Mouse (Mus musculus) midbrain, embryonic 13.5 days (tissue): ENCODE results near the gene Stam2. TPM values are rescaled to one million over a fixed set of nuclear protein-coding genes. Genes with fewer than 3 reads are reported as not detected.
A peak's percentile ranks its signal among the peaks of the same experiment; 100 is the strongest.

Source experiments
- ATAC-seq: fragments of 200-750 bp; cut with Nextera tagmentation; 2 replicates; pipeline ENCODE4 v1.8.0; 2017; ENCODE audit warnings: mild to moderate bottlenecking, moderate TSS enrichment, moderate library complexity
- H3K27ac ChIP-seq: fragments of 300-500 bp; sonication (generic); 2 replicates; pipeline ENCODE4 v1.5.1; 2015; ENCODE audit warnings: inconsistent platforms, mild to moderate bottlenecking, moderate library complexity
- H3K27me3 ChIP-seq: fragments of 300-500 bp; sonication (generic); 2 replicates; pipeline ENCODE4 v1.6.1; 2015; ENCODE audit warnings: mild to moderate bottlenecking, inconsistent platforms
- H3K36me3 ChIP-seq: fragments of 300-500 bp; sonication (generic); 2 replicates; pipeline ENCODE4 v1.6.1; 2015; ENCODE audit warnings: mild to moderate bottlenecking, inconsistent platforms
- H3K4me1 ChIP-seq: fragments of 300-500 bp; sonication (generic); replicated peaks from 2 replicates; pipeline ENCODE4 v1.6.1; 2015; ENCODE audit warnings: inconsistent platforms
- H3K4me2 ChIP-seq: fragments of 300-500 bp; sonication (generic); replicated peaks from 2 replicates; pipeline ENCODE4 v1.6.1; 2015; ENCODE audit warnings: moderate library complexity, mild to moderate bottlenecking, inconsistent platforms
- H3K4me3 ChIP-seq: fragments of 300-500 bp; sonication (generic); replicated peaks from 2 replicates; pipeline ENCODE4 v1.5.1; 2015; ENCODE audit warnings: mild to moderate bottlenecking, inconsistent platforms
- H3K9ac ChIP-seq: fragments of 300-500 bp; sonication (generic); replicated peaks from 2 replicates; pipeline ENCODE4 v1.6.1; 2015; ENCODE audit warnings: mild to moderate bottlenecking, inconsistent platforms
- H3K9me3 ChIP-seq: fragments of 300-500 bp; sonication (generic); 2 replicates; pipeline ENCODE4 v1.6.1; 2016; ENCODE audit warnings: mild to moderate bottlenecking, inconsistent platforms
- WGBS: fragments of 180-500 bp; shearing (Covaris S2); methylation state at CpG from one replicate; pipeline ENCODE4 v1.1.7; 2015; 5-methylcytosine and 5-hydroxymethylcytosine counted together
- polyA plus RNA-seq: library from polyadenylated mRNA; unstranded; fragments of >200 nt; fragmentation: Nextera tagmentation; extraction: Ambion mirVana; gene quantifications from 2 replicates; pipeline ENCODE4 v1.2.1, GENCODE M21; 2015

The Stam2 gene
- polyA plus RNA-seq: 40.4 and 42.2 TPM in 2 replicates

GRCm38 (mm10) chr2:52742256-52743158 is at the start of gene Stam2:
Stam2 (minus strand) TSS chr2:52742281.
- H3K36me3 ChIP-seq: 0 out of 2 replicates have a peak, but pooled peaks cover 8% of the 10 kb centered on the region
- H3K4me3 ChIP-seq: peak within 1 kb of the TSS; percentile 79
- H3K4me2 ChIP-seq: peak within 1 kb of the TSS; percentile 68
- ATAC-seq: peak; percentile 95
- H3K27me3 ChIP-seq: no peaks in the 10 kb centered on the region
- H3K9me3 ChIP-seq: no peaks in the 10 kb centered on the region
- 9% methylated on average over 54 of the region's 54 CpGs for WGBS
- H3K9ac ChIP-seq: peak within 1 kb of the TSS; percentile 80
- H3K27ac ChIP-seq: peak within 1 kb of the TSS; percentile 95
- H3K4me1 ChIP-seq: peaks cover 12% of the 10 kb centered on the region

- H3K4me3 ChIP-seq: no peak overlapping the region
- 58% methylated on average over 3 of the region's 3 CpGs for WGBS
Measured at GRCm38 (mm10) chr2:52785106-52785721, 43.1 kb upstream of the Stam2 start.

GRCm38 (mm10) chr2:52779987-52780386 is 37.9 kb upstream of the Stam2 start:
- Histone ChIP-seq H3K27ac (no peak overlapping the region), H3K4me3 (no peak overlapping the region), H3K27me3 (no peaks in the 10 kb centered on the region), H3K36me3 (no peaks in the 10 kb centered on the region), H3K4me2 (no peak overlapping the region), H3K4me1 (peaks cover 2% of the 10 kb centered on the region; the same call in 1 of the 2 replicates), H3K9me3 (no peaks in the 10 kb centered on the region), H3K9ac (no peak overlapping the region)
- ATAC-seq: no peak
- 90% methylated on average over 10 of the region's 10 CpGs for WGBS

More at GRCm38 (mm10) chr2:52785106-52785721, 43.1 kb upstream of the Stam2 start:
- Histone ChIP-seq H3K4me1 (peaks cover 6% of the 10 kb centered on the region), H3K4me2 (no peak overlapping the region), H3K9ac (no peak overlapping the region), H3K27me3 (no peaks in the 10 kb centered on the region), H3K27ac (no peak overlapping the region), H3K36me3 (no peaks in the 10 kb centered on the region), H3K9me3 (no peaks in the 10 kb centered on the region)
- peak; percentile 14; the same call in 1 of the 2 replicates for ATAC-seq

- no peaks in the 10 kb centered on the region for H3K9me3 ChIP-seq
- WGBS: 87% methylated on average over 9 of the region's 9 CpGs
- ATAC-seq: no peak
- no peaks in the 10 kb centered on the region for H3K4me1 ChIP-seq
- H3K36me3 ChIP-seq: no peaks in the 10 kb centered on the region
- no peak overlapping the region for H3K9ac ChIP-seq
- no peak overlapping the region for H3K27ac ChIP-seq
- H3K27me3 ChIP-seq: no peaks in the 10 kb centered on the region
- no peak overlapping the region for H3K4me2 ChIP-seq
- no peak overlapping the region for H3K4me3 ChIP-seq
Measured at GRCm38 (mm10) chr2:52779381-52779780, 37.3 kb upstream of the Stam2 start.

- H3K4me2 ChIP-seq: no peak overlapping the region
- WGBS: 67% methylated on average over 2 of the region's 2 CpGs
- H3K4me1 ChIP-seq: peaks cover 2% of the 10 kb centered on the region; the same call in 1 of the 2 replicates
- H3K4me3 ChIP-seq: no peak overlapping the region
- ATAC-seq: 0 out of 2 replicates have a peak, but pooled peaks have one; percentile 50
- H3K9me3 ChIP-seq: no peaks in the 10 kb centered on the region
- H3K36me3 ChIP-seq: no peaks in the 10 kb centered on the region
- H3K27ac ChIP-seq: no peak overlapping the region
- H3K27me3 ChIP-seq: no peaks in the 10 kb centered on the region
- no peak overlapping the region for H3K9ac ChIP-seq
Measured at GRCm38 (mm10) chr2:52777839-52778238, 35.8 kb upstream of the Stam2 start.

- Histone ChIP-seq H3K36me3 (no peaks in the 10 kb centered on the region), H3K4me1 (peaks cover 4% of the 10 kb centered on the region; the same call in 1 of the 2 replicates), H3K27me3 (no peaks in the 10 kb centered on the region), H3K9me3 (no peaks in the 10 kb centered on the region), H3K27ac (no peak overlapping the region), H3K9ac (no peak overlapping the region), H3K4me3 (no peak overlapping the region), H3K4me2 (no peak overlapping the region)
- ATAC-seq: no peak
- WGBS: 38% methylated on average over 1 of the region's 1 CpGs
Measured at GRCm38 (mm10) chr2:52774373-52774772, 32.3 kb upstream of the Stam2 start.

- H3K4me1 ChIP-seq: peaks cover 4% of the 10 kb centered on the region; the same call in 1 of the 2 replicates
- 0 out of 2 replicates have a peak, but pooled peaks have one; percentile 67 for ATAC-seq
- H3K9me3 ChIP-seq: no peaks in the 10 kb centered on the region
- H3K27ac ChIP-seq: no peak overlapping the region
- 15% methylated on average over 5 of the region's 5 CpGs for WGBS
- H3K27me3 ChIP-seq: no peaks in the 10 kb centered on the region
- no peaks in the 10 kb centered on the region for H3K36me3 ChIP-seq
- H3K4me3 ChIP-seq: no peak overlapping the region
- H3K9ac ChIP-seq: no peak overlapping the region
- H3K4me2 ChIP-seq: no peak overlapping the region
Measured at GRCm38 (mm10) chr2:52772774-52773393, 30.8 kb upstream of the Stam2 start.

GRCm38 (mm10) chr2:52765130-52765529 is 23.0 kb upstream of the Stam2 start:
- H3K4me2 ChIP-seq: no peak overlapping the region
- ATAC-seq: no peak
- 95% methylated on average over 6 of the region's 6 CpGs for WGBS
- no peaks in the 10 kb centered on the region for H3K27me3 ChIP-seq
- no peak overlapping the region for H3K9ac ChIP-seq
- no peaks in the 10 kb centered on the region for H3K9me3 ChIP-seq
- H3K4me3 ChIP-seq: no peak overlapping the region
- no peaks in the 10 kb centered on the region for H3K4me1 ChIP-seq
- H3K36me3 ChIP-seq: no peaks in the 10 kb centered on the region
- H3K27ac ChIP-seq: no peak overlapping the region

- Histone ChIP-seq H3K9me3 (no peaks in the 10 kb centered on the region), H3K4me1 (no peaks in the 10 kb centered on the region), H3K4me3 (no peak overlapping the region), H3K9ac (no peak overlapping the region), H3K4me2 (no peak overlapping the region), H3K27ac (no peak overlapping the region), H3K36me3 (no peaks in the 10 kb centered on the region), H3K27me3 (no peaks in the 10 kb centered on the region)
- ATAC-seq: no peak
- 85% methylated on average over 14 of the region's 14 CpGs for WGBS
Measured at GRCm38 (mm10) chr2:52763891-52764290, 21.8 kb upstream of the Stam2 start.

- Histone ChIP-seq H3K4me3 (no peak overlapping the region), H3K9ac (no peak overlapping the region)
Measured at GRCm38 (mm10) chr2:52763040-52763736, 21.1 kb upstream of the Stam2 start.

GRCm38 (mm10) chr2:52762529-52762928 is 20.4 kb upstream of the Stam2 start:
- Histone ChIP-seq H3K27ac (no peak overlapping the region), H3K4me2 (no peak overlapping the region), H3K9ac (no peak overlapping the region), H3K4me3 (no peak overlapping the region), H3K27me3 (no peaks in the 10 kb centered on the region), H3K4me1 (no peaks in the 10 kb centered on the region), H3K9me3 (no peaks in the 10 kb centered on the region), H3K36me3 (no peaks in the 10 kb centered on the region)
- ATAC-seq: no peak
- 68% methylated on average over 7 of the region's 7 CpGs for WGBS

More at GRCm38 (mm10) chr2:52763040-52763736, 21.1 kb upstream of the Stam2 start:
- 19% methylated on average over 12 of the region's 12 CpGs for WGBS
- peak; percentile 73 for ATAC-seq
- H3K4me1 ChIP-seq: no peaks in the 10 kb centered on the region
- H3K27me3 ChIP-seq: no peaks in the 10 kb centered on the region
- H3K36me3 ChIP-seq: no peaks in the 10 kb centered on the region
- no peaks in the 10 kb centered on the region for H3K9me3 ChIP-seq
- peak overlapping the region; percentile 29 for H3K4me2 ChIP-seq
- no peak overlapping the region for H3K27ac ChIP-seq
